Mouse (Mus musculus) lung, adult 2 months (tissue): ENCODE measurements around the gene Capn2.

ENCODE experiments used
- CTCF ChIP-seq: fragments of 200-500 bp; IDR thresholded peaks from 2 replicates; pipeline ENCODE4 v1.5.1; 2011; ENCODE audit warnings: mild to moderate bottlenecking, low read length, control low read depth; ENCODE audit not compliant: insufficient read depth
- POLR2A ChIP-seq: fragments of 200-500 bp; IDR thresholded peaks from 2 replicates; pipeline ENCODE4 v1.6.1; 2011; ENCODE audit warnings: low read depth, mild to moderate bottlenecking, control low read depth, low read length, borderline replicate concordance; ENCODE audit errors: extremely low read depth

- TF ChIP-seq CTCF (no peak), POLR2A (no peak)
Measured at GRCm38 (mm10) chr1:182543136-182543535, 25.7 kb upstream of the Capn2 start.
